Mouse (Mus musculus) E14TG2a.4 (cell line): ENCODE measurements at regions not wholly inside any gene's neighbourhood (a gene's known extent, or its start where the extent isn't known, plus 50 kb on each side); places are given as distances from the start of the nearest gene placed in this dataset.

Source experiments
- CTCF ChIP-seq: conservative IDR thresholded peaks from 2 replicates; pipeline ENCODE4 v1.5.1; 2014; ENCODE audit warnings: low read length
- NANOG ChIP-seq: IDR thresholded peaks from 2 replicates; pipeline ENCODE4 v1.6.1; 2014; ENCODE audit warnings: borderline replicate concordance, low read length, mixed read lengths

DNA sequence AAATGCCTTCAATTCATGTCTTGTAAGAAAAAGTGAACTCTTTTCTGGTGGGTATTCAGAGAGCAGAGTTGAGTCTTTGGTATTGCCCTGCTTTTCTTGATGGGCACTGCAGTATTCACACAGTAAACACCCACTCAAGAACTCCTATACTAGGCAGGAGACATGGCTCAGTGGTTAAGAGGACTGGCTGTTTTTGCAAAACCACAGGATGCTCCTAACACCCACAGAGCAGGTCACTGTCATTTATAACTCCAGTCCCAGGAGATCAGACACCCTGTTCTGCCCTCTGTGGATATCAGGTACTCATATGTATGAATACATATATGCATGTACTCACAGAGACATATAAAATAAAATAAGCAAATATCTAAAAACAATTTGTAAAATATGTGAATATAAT lies 238.5 kb downstream of the Mex3b start:
- TF ChIP-seq CTCF (no peak), NANOG (no peak)
